Mouse (Mus musculus) stomach, postnatal 0 days (tissue): Measurements from ENCODE around the gene Fam171b.

Source experiments
- CTCF ChIP-seq: IDR thresholded peaks from 2 replicates; pipeline ENCODE4 v1.5.1; 2016; ENCODE audit warnings: antibody characterized with exemption, low read depth, mild to moderate bottlenecking, moderate library complexity
- EP300 ChIP-seq: optimal IDR thresholded peaks from 2 replicates; pipeline ENCODE3; 2016; ENCODE audit warnings: antibody characterized with exemption

DNA sequence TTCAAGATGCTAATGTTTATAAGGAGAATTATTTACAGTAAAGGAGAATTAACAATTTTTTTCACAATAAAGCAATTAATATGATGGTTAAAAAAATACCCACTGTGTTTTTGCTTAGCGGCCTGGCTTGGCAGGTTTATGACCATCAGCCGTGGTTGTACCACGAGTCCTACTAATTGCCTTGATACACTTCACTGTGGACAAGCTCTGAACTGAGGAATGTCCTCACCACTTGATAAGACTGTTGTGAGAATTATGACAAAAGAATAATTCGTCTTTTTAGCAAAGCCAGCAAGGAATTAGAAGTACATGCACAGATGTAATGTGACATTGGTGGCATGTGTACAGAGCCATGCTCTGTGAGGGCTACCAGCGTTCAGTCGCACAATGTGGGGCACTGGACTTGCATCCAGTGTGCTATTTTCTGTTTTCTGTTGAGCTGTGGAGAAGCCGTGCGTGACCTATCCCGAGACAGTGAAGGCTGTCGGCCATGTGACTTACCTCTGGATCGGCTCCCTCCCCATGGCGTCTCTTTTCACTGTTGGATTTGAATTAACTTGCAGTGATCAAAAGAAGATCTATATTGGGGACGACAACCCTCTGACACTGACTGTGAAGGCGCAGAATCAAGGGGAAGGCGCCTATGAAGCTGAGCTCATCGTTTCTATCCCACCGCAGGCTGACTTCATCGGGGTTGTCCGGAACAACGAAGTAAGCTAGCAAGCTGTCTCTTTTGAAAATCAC is 20.9 kb upstream of the Fam171b start:
- TF ChIP-seq CTCF, result no peak
- no peak for TF ChIP-seq EP300
